Mouse (Mus musculus) gonadal fat pad, adult 2 months (tissue): ENCODE measurements at regions not wholly inside any gene's neighbourhood (a gene's known extent, or its start where the extent isn't known, plus 50 kb on each side); places are given as distances from the start of the nearest gene placed in this dataset.

Experiments
- DNase-seq: peaks from one replicate; pipeline ENCODE4 v3.0.0-alpha.2; 2012; ENCODE audit warnings: low read depth

- no peak for DNase-seq
Observed at GRCm38 (mm10) chr1:153962161-153962720, 62.2 kb upstream of the Teddm2 start.

- no peak for DNase-seq
Observed at GRCm38 (mm10) chr1:153963744-153964342, 63.8 kb upstream of the Teddm2 start.

- no peak for DNase-seq
Observed at GRCm38 (mm10) chr1:153969401-153969800, 69.4 kb upstream of the Teddm2 start.

- DNase-seq, result no peak
Observed at GRCm38 (mm10) chr1:153974300-153974699, 74.3 kb upstream of the Teddm2 start.

- DNase-seq, result no peak
Observed at GRCm38 (mm10) chr1:153977963-153978726, 78.1 kb upstream of the Teddm2 start.

GRCm38 (mm10) chr1:153980886-153981285, 80.9 kb upstream of the Teddm2 start:
- DNase-seq, result no peak

GRCm38 (mm10) chr1:153985595-153985994, 85.6 kb upstream of the Teddm2 start:
- no peak for DNase-seq

- no peak for DNase-seq
Observed at GRCm38 (mm10) chr1:153986632-153987031, 86.6 kb upstream of the Teddm2 start.

GRCm38 (mm10) chr1:153988297-153988696, 88.3 kb upstream of the Teddm2 start:
- no peak for DNase-seq

GRCm38 (mm10) chr1:153990651-153991435, 90.8 kb upstream of the Teddm2 start:
- DNase-seq, result peak; percentile 76

GRCm38 (mm10) chr1:153992466-153992865, 92.4 kb upstream of the Teddm2 start:
- DNase-seq, result no peak

- no peak for DNase-seq
Observed at GRCm38 (mm10) chr1:153994871-153995270, 94.8 kb upstream of the Teddm2 start.

- no peak for DNase-seq
Observed at GRCm38 (mm10) chr1:153997201-153998181, 97.5 kb upstream of the Teddm2 start.

GRCm38 (mm10) chr1:153999776-154000175, 99.7 kb upstream of the Teddm2 start:
- no peak for DNase-seq

GRCm38 (mm10) chr1:154003669-154004068, 103.6 kb upstream of the Teddm2 start:
- DNase-seq, result no peak

- DNase-seq, result no peak
Observed at GRCm38 (mm10) chr1:154004647-154005046, 104.6 kb upstream of the Teddm2 start.

- DNase-seq, result no peak
Observed at GRCm38 (mm10) chr1:154006055-154006454, 106.0 kb upstream of the Teddm2 start.

- no peak for DNase-seq
Observed at GRCm38 (mm10) chr1:154007440-154007839, 107.4 kb upstream of the Teddm2 start.

GRCm38 (mm10) chr1:154008593-154009310, 108.7 kb upstream of the Teddm2 start:
- no peak for DNase-seq

- no peak for DNase-seq
Observed at GRCm38 (mm10) chr1:154010681-154011080, 110.7 kb upstream of the Teddm2 start.
